ENCODE assay signal across 16 mouse cellular contexts in the genomic region with DNA sequence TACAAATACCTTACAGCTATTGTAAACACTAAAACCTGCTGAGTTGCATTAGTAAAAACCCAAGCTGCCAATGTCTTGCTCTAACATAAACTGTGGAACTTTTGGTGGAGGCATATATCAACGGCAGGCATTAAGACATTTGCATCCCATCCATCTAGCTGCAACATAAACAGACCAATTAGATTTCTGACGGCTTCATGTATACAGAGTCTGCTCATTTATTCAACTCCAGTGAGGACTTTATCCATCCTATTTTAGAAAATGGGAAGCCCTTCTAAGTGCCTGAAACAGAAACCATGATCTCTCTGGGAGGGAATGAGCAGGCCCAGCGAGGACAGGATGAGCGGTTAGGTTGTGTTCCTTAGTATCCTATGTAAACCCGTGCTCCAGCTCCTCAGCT. TPM values are rescaled to one million over a fixed set of nuclear protein-coding genes. Genes with fewer than 3 reads are reported as not detected.
DNase-seq lines count a peak whose midpoint lies in the region; ATAC-seq and TF ChIP-seq lines count a peak whose summit lies in the region.
"Had no signal": no experiment of that assay in that cellular context is flagged by ENCODE, and none has a peak within 500 bp of the region (broad histone marks: within the 10 kb centered on the region; RNA-seq: fewer than 3 reads in every experiment).

No protein-coding gene starts in this region.

- no peak for TF ChIP-seq CTCF in stomach, postnatal 0 days (IDR thresholded peaks at IDR 0.05; ENCODE audit: low read depth)

- peaks cover 99% of the 10 kb centered on the region for H3K36me3 ChIP-seq in embryonic facial prominence, embryonic 13.5 days
- H3K36me3 ChIP-seq in embryonic facial prominence, embryonic 10.5 days (replicated peaks), result peaks cover 100% of the 10 kb centered on the region
- peaks cover 73% of the 10 kb centered on the region for H3K36me3 ChIP-seq in hindbrain, embryonic 15.5 days
- H3K36me3 ChIP-seq in hindbrain, embryonic 14.5 days (replicated peaks; ENCODE audit: control insufficient read depth, insufficient read depth), result peaks cover 96% of the 10 kb centered on the region
- peaks cover 99% of the 10 kb centered on the region for H3K36me3 ChIP-seq in neural tube, embryonic 13.5 days
- H3K36me3 ChIP-seq in stomach, postnatal 0 days (ENCODE audit: control insufficient read depth, insufficient read depth, low read length), result peaks cover 35% of the 10 kb centered on the region

- H3K4me3 ChIP-seq in embryonic facial prominence, embryonic 13.5 days, result no peak overlapping the region
- no peak overlapping the region for H3K4me3 ChIP-seq in embryonic facial prominence, embryonic 10.5 days
- no peak overlapping the region for H3K4me3 ChIP-seq in hindbrain, embryonic 15.5 days
- H3K4me3 ChIP-seq in hindbrain, embryonic 14.5 days (replicated peaks; ENCODE audit: low read length), result no peak overlapping the region
- H3K4me3 ChIP-seq in neural tube, embryonic 13.5 days, result no peak overlapping the region
- no peak overlapping the region for H3K4me3 ChIP-seq in stomach, postnatal 0 days (ENCODE audit: low read depth, low read length)
- H3K4me3 ChIP-seq: heart, embryonic 10.5 days; limb, embryonic 12.5 days; liver, embryonic 12.5 days; neural tube, embryonic 15.5 days had no signal

- peak; percentile 78 for TF ChIP-seq EP300 in stomach, postnatal 0 days (optimal IDR thresholded peaks at IDR 0.05)

- peak overlapping the region; percentile 44; the same call in 1 of the 2 replicates for H3K27ac ChIP-seq in embryonic facial prominence, embryonic 13.5 days
- no peak overlapping the region for H3K27ac ChIP-seq in embryonic facial prominence, embryonic 10.5 days (replicated peaks)
- peak overlapping the region; percentile 3; the same call in 1 of the 2 replicates for H3K27ac ChIP-seq in hindbrain, embryonic 15.5 days (replicated peaks)
- no peak overlapping the region for H3K27ac ChIP-seq in hindbrain, embryonic 14.5 days
- peak overlapping the region; percentile 64; the same call in 1 of the 2 replicates for H3K27ac ChIP-seq in neural tube, embryonic 13.5 days (replicated peaks)
- peak overlapping the region; percentile 70 for H3K27ac ChIP-seq in stomach, postnatal 0 days (replicated peaks)
- H3K27ac ChIP-seq: heart, embryonic 10.5 days; liver, embryonic 12.5 days; neural tube, embryonic 15.5 days had no signal

- no peak for DNase-seq in embryonic facial prominence, embryonic 10.5 days (ENCODE audit: low spot score)
- DNase-seq in hindbrain, embryonic 14.5 days (ENCODE audit: low spot score), result no peak
- DNase-seq in neural tube, embryonic 10.5 days (ENCODE audit: extremely low spot score, low spot score), result no peak
- no peak for DNase-seq in stomach, postnatal 0 days (ENCODE audit: low spot score)
- DNase-seq in kidney, adult 18-20 months, result no peak
- DNase-seq: adrenal gland, postnatal 10 days; cerebellum, adult 9-10 months; lung, postnatal 10 days had no signal

- ATAC-seq in embryonic facial prominence, embryonic 13.5 days (ENCODE audit: insufficient number of reproducible peaks, insufficient read depth, low FRiP score, low TSS enrichment, low read depth), result no peak
- no peak for ATAC-seq in hindbrain, embryonic 15.5 days (ENCODE audit: low FRiP score, low read depth)
- no peak for ATAC-seq in hindbrain, embryonic 14.5 days (ENCODE audit: low FRiP score)
- ATAC-seq in neural tube, embryonic 13.5 days (ENCODE audit: low read depth), result no peak
- peak; percentile 55; the same call in 1 of the 2 replicates for ATAC-seq in stomach, postnatal 0 days (ENCODE audit: low FRiP score, low TSS enrichment)
- ATAC-seq: liver, embryonic 12.5 days; Patski had no signal

- no peaks in the 10 kb centered on the region for H3K9me3 ChIP-seq in embryonic facial prominence, embryonic 13.5 days
- H3K9me3 ChIP-seq in embryonic facial prominence, embryonic 10.5 days, result no peaks in the 10 kb centered on the region
- no peaks in the 10 kb centered on the region for H3K9me3 ChIP-seq in hindbrain, embryonic 15.5 days
- no peaks in the 10 kb centered on the region for H3K9me3 ChIP-seq in hindbrain, embryonic 14.5 days (ENCODE audit: control insufficient read depth, low read length)
- no peaks in the 10 kb centered on the region for H3K9me3 ChIP-seq in neural tube, embryonic 13.5 days
- H3K9me3 ChIP-seq in stomach, postnatal 0 days (ENCODE audit: control insufficient read depth, low read length), result no peaks in the 10 kb centered on the region
- H3K9me3 ChIP-seq: heart, embryonic 10.5 days; limb, embryonic 12.5 days; liver, embryonic 12.5 days; neural tube, embryonic 15.5 days had no signal

- 79% methylated on average over 5 of the region's 5 CpGs for WGBS in embryonic facial prominence, embryonic 13.5 days
- WGBS in embryonic facial prominence, embryonic 10.5 days, result 85% methylated on average over 5 of the region's 5 CpGs
- WGBS in hindbrain, embryonic 15.5 days, result 54% methylated on average over 5 of the region's 5 CpGs
- 53% methylated on average over 5 of the region's 5 CpGs for WGBS in hindbrain, embryonic 14.5 days
- WGBS in neural tube, embryonic 13.5 days, result 56% methylated on average over 5 of the region's 5 CpGs
- 36% methylated on average over 5 of the region's 5 CpGs for WGBS in stomach, postnatal 0 days

- H3K9ac ChIP-seq in embryonic facial prominence, embryonic 13.5 days, result no peak overlapping the region
- no peak overlapping the region for H3K9ac ChIP-seq in hindbrain, embryonic 15.5 days
- no peak overlapping the region; the same call in 1 of the 2 replicates for H3K9ac ChIP-seq in hindbrain, embryonic 14.5 days
- peak overlapping the region; percentile 22; the same call in 1 of the 2 replicates for H3K9ac ChIP-seq in neural tube, embryonic 13.5 days
- H3K9ac ChIP-seq in stomach, postnatal 0 days (ENCODE audit: low read length), result no peak overlapping the region
- H3K9ac ChIP-seq: limb, embryonic 12.5 days; liver, embryonic 12.5 days; neural tube, embryonic 15.5 days had no signal

- H3K4me2 ChIP-seq in embryonic facial prominence, embryonic 13.5 days, result no peak overlapping the region
- H3K4me2 ChIP-seq in hindbrain, embryonic 15.5 days, result no peak overlapping the region
- H3K4me2 ChIP-seq in hindbrain, embryonic 14.5 days (replicated peaks), result no peak overlapping the region
- no peak overlapping the region for H3K4me2 ChIP-seq in neural tube, embryonic 13.5 days
- no peak overlapping the region for H3K4me2 ChIP-seq in stomach, postnatal 0 days (replicated peaks; ENCODE audit: low read depth)
- H3K4me2 ChIP-seq: limb, embryonic 12.5 days; liver, embryonic 12.5 days; neural tube, embryonic 15.5 days had no signal

- no peaks in the 10 kb centered on the region for H3K27me3 ChIP-seq in embryonic facial prominence, embryonic 13.5 days
- no peaks in the 10 kb centered on the region for H3K27me3 ChIP-seq in embryonic facial prominence, embryonic 10.5 days (replicated peaks; ENCODE audit: low read depth, poor library complexity, severe bottlenecking)
- no peaks in the 10 kb centered on the region for H3K27me3 ChIP-seq in hindbrain, embryonic 15.5 days
- H3K27me3 ChIP-seq in hindbrain, embryonic 14.5 days (ENCODE audit: control insufficient read depth, insufficient read depth, low read length), result no peaks in the 10 kb centered on the region
- no peaks in the 10 kb centered on the region for H3K27me3 ChIP-seq in neural tube, embryonic 13.5 days
- H3K27me3 ChIP-seq in stomach, postnatal 0 days (ENCODE audit: control insufficient read depth, insufficient read depth, low read length), result no peaks in the 10 kb centered on the region
- H3K27me3 ChIP-seq: limb, embryonic 12.5 days; liver, embryonic 12.5 days; neural tube, embryonic 15.5 days; Patski had no signal

- H3K4me1 ChIP-seq in embryonic facial prominence, embryonic 13.5 days, result peaks cover 28% of the 10 kb centered on the region
- peaks cover 54% of the 10 kb centered on the region for H3K4me1 ChIP-seq in embryonic facial prominence, embryonic 10.5 days
- peaks cover 13% of the 10 kb centered on the region for H3K4me1 ChIP-seq in hindbrain, embryonic 15.5 days (replicated peaks)
- H3K4me1 ChIP-seq in hindbrain, embryonic 14.5 days (replicated peaks; ENCODE audit: control insufficient read depth, insufficient read depth, low read length), result peaks cover 11% of the 10 kb centered on the region
- H3K4me1 ChIP-seq in neural tube, embryonic 13.5 days (replicated peaks), result peaks cover 49% of the 10 kb centered on the region
- H3K4me1 ChIP-seq in stomach, postnatal 0 days (replicated peaks; ENCODE audit: control insufficient read depth, insufficient read depth), result 0 out of 2 replicates have a peak, but pooled peaks cover 2% of the 10 kb centered on the region
- H3K4me1 ChIP-seq: liver, embryonic 12.5 days had no signal

RNA-seq across cellular contexts. Expression of a gene that starts 18.5 kb away (rescaled TPM):
- polyA plus RNA-seq in embryonic facial prominence, embryonic 13.5 days (2015; fragmentation: Nextera tagmentation; extraction: Ambion mirVana), result 21.0 and 21.2 TPM in 2 replicates
- polyA plus RNA-seq in embryonic facial prominence, embryonic 10.5 days (2016; fragmentation: Nextera tagmentation; extraction: Ambion mirVana), result 22.9 and 25.3 TPM in 2 replicates
- polyA plus RNA-seq in hindbrain, embryonic 15.5 days (2015; fragmentation: Nextera tagmentation; extraction: Ambion mirVana), result 15.5 and 17.6 TPM in 2 replicates
- polyA plus RNA-seq in hindbrain, embryonic 14.5 days (2014; fragmentation: Nextera tagmentation; extraction: Ambion mirVana), result 15.5 and 15.9 TPM in 2 replicates
- 15.3 and 20.6 TPM in 2 replicates for polyA plus RNA-seq in neural tube, embryonic 13.5 days (2015; fragmentation: Nextera tagmentation; extraction: Ambion mirVana)
- polyA plus RNA-seq in stomach, postnatal 0 days (2015; fragmentation: Nextera tagmentation; extraction: Ambion mirVana), result 9.3 TPM in 2 replicates

RNA-seq across cellular contexts. Expression of a gene that starts 57.9 kb away (rescaled TPM):
- 30.6 and 30.8 TPM in 2 replicates for polyA plus RNA-seq in embryonic facial prominence, embryonic 13.5 days (2015; fragmentation: Nextera tagmentation; extraction: Ambion mirVana)
- polyA plus RNA-seq in embryonic facial prominence, embryonic 10.5 days (2016; fragmentation: Nextera tagmentation; extraction: Ambion mirVana), result 33.0 and 33.5 TPM in 2 replicates
- 16.3 and 16.6 TPM in 2 replicates for polyA plus RNA-seq in hindbrain, embryonic 15.5 days (2015; fragmentation: Nextera tagmentation; extraction: Ambion mirVana)
- 22.7 and 24.2 TPM in 2 replicates for polyA plus RNA-seq in hindbrain, embryonic 14.5 days (2014; fragmentation: Nextera tagmentation; extraction: Ambion mirVana)
- 19.2 and 22.1 TPM in 2 replicates for polyA plus RNA-seq in neural tube, embryonic 13.5 days (2015; fragmentation: Nextera tagmentation; extraction: Ambion mirVana)
- polyA plus RNA-seq in stomach, postnatal 0 days (2015; fragmentation: Nextera tagmentation; extraction: Ambion mirVana), result 8.4 and 8.5 TPM in 2 replicates

Comparison
In these comparisons a context has a peak if more than half of its experiments do, and no peak if none do; other contexts are left out.
1. H3K27ac ChIP-seq: peak in embryonic facial prominence, embryonic 13.5 days (single experiment), hindbrain, embryonic 15.5 days (single experiment), neural tube, embryonic 13.5 days (single experiment) and stomach, postnatal 0 days (single experiment); none in embryonic facial prominence, embryonic 10.5 days (single experiment) and hindbrain, embryonic 14.5 days (single experiment).